Mouse (Mus musculus) midbrain, embryonic 16.5 days (tissue): ENCODE data around the gene Igf2. TPM values are rescaled to one million over a fixed set of nuclear protein-coding genes. Genes with fewer than 3 reads are reported as not detected.

Experiments
- ATAC-seq: fragments of 200-750 bp; cut with Nextera tagmentation; 2 replicates; pipeline ENCODE4 v1.8.0; 2017; ENCODE audit warnings: moderate TSS enrichment
- H3K27ac ChIP-seq: fragments of 300-500 bp; sonication (generic); 2 replicates; pipeline ENCODE4 v1.5.1; 2014; ENCODE audit warnings: mild to moderate bottlenecking, low read length, mixed read lengths
- H3K27me3 ChIP-seq: fragments of 300-500 bp; sonication (generic); 2 replicates; pipeline ENCODE4 v1.6.1; 2014; ENCODE audit warnings: low read depth, low read length, mixed read lengths; ENCODE audit not compliant: control insufficient read depth, insufficient read depth
- H3K36me3 ChIP-seq: fragments of 300-500 bp; sonication (generic); 2 replicates; pipeline ENCODE4 v1.6.1; 2014; ENCODE audit warnings: mild to moderate bottlenecking, low read length, moderate library complexity, mixed read lengths; ENCODE audit not compliant: control insufficient read depth, insufficient read depth
- H3K4me1 ChIP-seq: fragments of 300-500 bp; sonication (generic); 2 replicates; pipeline ENCODE4 v1.6.1; 2014; ENCODE audit warnings: mild to moderate bottlenecking, low read length, mixed read lengths; ENCODE audit not compliant: control insufficient read depth, insufficient read depth
- H3K4me2 ChIP-seq: fragments of 300-500 bp; sonication (generic); 2 replicates; pipeline ENCODE4 v1.6.1; 2014; ENCODE audit warnings: mild to moderate bottlenecking, low read length, mixed read lengths
- H3K4me3 ChIP-seq: fragments of 300-500 bp; sonication (generic); 2 replicates; pipeline ENCODE4 v1.5.1; 2014; ENCODE audit warnings: low read depth, mild to moderate bottlenecking, low read length, moderate library complexity, mixed read lengths
- H3K9ac ChIP-seq: fragments of 300-500 bp; sonication (generic); 2 replicates; pipeline ENCODE4 v1.6.1; 2014; ENCODE audit warnings: low read depth, low read length, mixed read lengths
- H3K9me3 ChIP-seq: fragments of 300-500 bp; sonication (generic); replicated peaks from 2 replicates; pipeline ENCODE4 v1.6.1; 2014; ENCODE audit warnings: mild to moderate bottlenecking, low read length, mixed read lengths; ENCODE audit not compliant: control insufficient read depth, poor library complexity, severe bottlenecking
- WGBS: fragments of 180-500 bp; shearing (Covaris S2); extraction: QIAGEN DNeasy Blood & Tissue Kit; methylation state at CpG from one replicate; pipeline ENCODE4 v1.1.7; 2014; 5-methylcytosine and 5-hydroxymethylcytosine counted together
- polyA plus RNA-seq: library from polyadenylated mRNA; unstranded; fragments of >200 nt; fragmentation: Nextera tagmentation; extraction: Ambion mirVana; gene quantifications from 2 replicates; pipeline ENCODE4 v1.2.1, GENCODE M21; 2015

The Igf2 gene
- polyA plus RNA-seq, 1 experiment from 2014 or later: 88.2 TPM

DNA sequence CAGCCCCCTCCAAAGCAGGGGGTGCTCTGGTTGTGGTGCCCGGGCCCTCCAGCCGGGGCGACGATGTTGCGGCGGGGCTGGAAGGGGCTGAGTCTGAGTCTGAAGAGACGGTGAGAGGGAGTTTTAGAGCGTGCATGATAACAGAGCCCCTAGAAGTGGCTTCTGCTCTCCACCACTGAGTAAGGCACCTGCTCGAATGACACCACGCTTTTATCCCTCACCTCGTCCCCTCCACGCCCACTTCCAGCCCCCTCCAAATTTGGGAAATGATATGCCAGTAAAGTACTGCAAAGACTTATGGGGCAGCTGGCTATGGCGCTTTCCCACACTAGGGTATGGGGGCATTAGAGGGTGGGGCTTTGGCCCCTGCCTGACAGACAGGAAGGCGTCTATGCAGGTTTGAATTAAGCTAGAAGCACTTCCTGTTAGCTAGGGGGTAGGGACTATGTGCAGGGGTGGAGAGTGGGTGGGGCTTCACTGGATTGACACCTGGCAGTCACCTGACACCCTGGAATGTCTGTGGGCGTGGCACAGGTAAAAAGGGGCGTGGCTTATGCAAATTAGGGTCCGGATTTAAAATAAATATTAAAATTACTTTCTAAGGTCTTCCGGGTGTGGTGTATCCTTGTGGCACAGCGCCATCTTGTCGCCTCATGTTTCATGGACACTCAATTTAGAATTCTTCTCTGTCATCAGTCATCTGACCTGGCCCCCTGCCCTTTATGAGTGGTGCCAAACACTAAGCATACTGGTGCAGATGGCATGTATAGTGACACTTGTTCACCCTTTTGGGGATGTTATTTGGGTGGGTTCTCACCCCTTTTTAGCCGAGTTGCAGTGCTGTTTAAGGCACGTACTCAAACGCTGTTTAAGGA lies 3.4 kb upstream of the Igf2 start, which contains the start of gene Gm49394:
TSS of gene Gm49394 (minus strand) at position 192 of the 875 bp plus-strand sequence.
- H3K36me3 ChIP-seq: no peaks in the 10 kb centered on the region
- no peak within 1 kb of the TSS for H3K4me2 ChIP-seq
- no peak within 1 kb of the TSS for H3K27ac ChIP-seq
- ATAC-seq: no peak
- 87% methylated on average over 23 of the region's 23 CpGs for WGBS
- no peak within 1 kb of the TSS for H3K4me3 ChIP-seq
- 0 out of 2 replicates have a peak, but pooled peaks cover 2% of the 10 kb centered on the region for H3K4me1 ChIP-seq
- H3K9ac ChIP-seq: no peak within 1 kb of the TSS
- H3K27me3 ChIP-seq: peaks cover 21% of the 10 kb centered on the region
- no peaks in the 10 kb centered on the region; the same call in 1 of the 2 replicates for H3K9me3 ChIP-seq

DNA sequence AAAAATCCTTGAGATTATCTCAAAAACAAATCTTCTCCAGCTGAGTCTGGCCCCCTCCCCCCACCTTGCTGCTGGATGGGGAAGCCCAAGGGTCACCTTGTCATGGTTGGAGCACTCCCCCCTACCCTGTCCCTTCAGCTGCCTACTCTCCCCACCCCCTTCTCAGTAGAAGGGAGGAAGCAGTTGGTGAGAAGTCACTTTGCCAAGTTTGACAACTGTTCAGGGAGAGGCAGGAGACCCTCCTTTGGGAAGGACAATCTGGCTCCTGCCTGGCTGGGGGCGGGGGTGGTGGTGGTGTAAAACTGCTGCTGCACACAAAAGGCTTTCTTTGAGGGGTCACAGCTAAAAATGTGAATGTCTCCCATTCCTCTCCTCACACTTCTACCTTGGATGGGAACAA lies 1.7 kb upstream of the Igf2 start:
- Histone ChIP-seq H3K27ac (no peak overlapping the region), H3K9me3 (no peaks in the 10 kb centered on the region; the same call in 1 of the 2 replicates), H3K4me3 (no peak overlapping the region), H3K4me2 (no peak overlapping the region), H3K4me1 (0 out of 2 replicates have a peak, but pooled peaks cover 2% of the 10 kb centered on the region), H3K36me3 (no peaks in the 10 kb centered on the region), H3K27me3 (peaks cover 31% of the 10 kb centered on the region), H3K9ac (no peak overlapping the region)
- WGBS: 90% methylated on average over 1 of the region's 1 CpGs
- ATAC-seq: no peak

DNA sequence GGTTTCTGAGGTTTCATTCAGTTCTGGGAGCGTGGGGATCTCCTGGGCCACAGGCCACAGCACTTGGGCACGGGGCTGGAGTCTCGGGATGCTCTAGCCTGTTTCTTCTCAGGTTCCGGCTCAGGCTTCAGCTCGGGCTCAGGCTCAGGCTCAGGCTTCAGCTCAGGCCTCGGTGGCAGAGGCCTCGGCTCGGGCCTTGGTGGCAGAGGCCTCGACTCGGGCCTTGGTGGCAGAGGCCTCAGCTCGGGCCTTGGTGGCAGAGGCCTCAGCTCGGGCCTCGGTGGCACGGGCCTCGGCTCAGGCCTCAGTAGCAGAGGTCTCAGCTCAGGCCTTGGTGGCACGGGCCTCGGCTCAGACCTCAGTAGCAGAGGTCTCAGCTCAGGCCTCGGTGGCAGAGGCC lies 905 bp upstream of the Igf2 start:
- H3K9ac ChIP-seq: no peak overlapping the region
- ATAC-seq: no peak
- H3K36me3 ChIP-seq: no peaks in the 10 kb centered on the region
- no peak overlapping the region for H3K4me3 ChIP-seq
- peaks cover 37% of the 10 kb centered on the region for H3K27me3 ChIP-seq
- H3K4me2 ChIP-seq: no peak overlapping the region
- WGBS: 92% methylated on average over 18 of the region's 18 CpGs
- no peaks in the 10 kb centered on the region; the same call in 1 of the 2 replicates for H3K9me3 ChIP-seq
- H3K27ac ChIP-seq: no peak overlapping the region
- 0 out of 2 replicates have a peak, but pooled peaks cover 2% of the 10 kb centered on the region for H3K4me1 ChIP-seq

DNA sequence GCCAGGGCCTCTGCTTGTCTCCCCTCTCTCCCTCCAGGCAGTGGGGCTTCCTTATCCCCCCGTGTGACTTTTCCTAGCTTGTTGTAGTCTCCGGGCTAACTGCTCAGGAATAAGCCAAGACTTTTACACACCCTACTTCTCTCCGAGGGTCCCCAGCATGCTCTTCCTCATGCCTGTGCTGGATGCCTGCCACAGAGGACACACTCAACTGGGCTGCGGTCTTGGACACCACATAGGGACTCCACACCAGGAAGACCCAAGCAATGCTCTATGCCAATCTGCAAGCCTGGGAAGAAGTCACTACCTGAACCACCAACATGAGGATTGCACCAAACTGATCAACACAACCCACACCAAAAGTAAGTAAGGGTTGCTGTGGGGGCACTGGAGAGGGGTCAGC lies 507 bp downstream of the Igf2 start:
- Histone ChIP-seq H3K4me1 (no peaks in the 10 kb centered on the region), H3K4me3 (no peak overlapping the region), H3K9me3 (no peaks in the 10 kb centered on the region; the same call in 1 of the 2 replicates), H3K9ac (no peak overlapping the region), H3K36me3 (no peaks in the 10 kb centered on the region), H3K27ac (no peak overlapping the region), H3K27me3 (peaks cover 41% of the 10 kb centered on the region), H3K4me2 (no peak overlapping the region)
- ATAC-seq: no peak
- 74% methylated on average over 4 of the region's 4 CpGs for WGBS

DNA sequence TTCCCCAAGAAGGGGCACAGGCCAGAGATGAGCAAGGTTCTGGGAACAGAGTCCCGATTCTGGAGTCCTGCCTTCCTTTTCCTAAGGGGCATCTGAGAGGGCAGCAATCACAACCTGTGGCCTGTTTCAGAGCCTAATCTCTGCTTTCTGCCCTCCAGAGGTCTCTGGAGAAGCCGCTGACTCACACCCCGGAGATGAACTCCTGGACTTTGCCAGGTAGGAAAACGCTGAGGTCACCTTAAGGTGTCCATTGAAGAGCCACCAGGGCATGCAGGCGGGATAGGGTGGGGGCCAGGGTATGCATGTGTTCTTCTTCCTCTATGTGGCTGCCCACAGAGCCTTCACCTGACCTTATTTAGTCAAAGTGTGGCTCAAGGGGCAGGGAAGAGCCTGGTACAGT lies 1.3 kb downstream of the Igf2 start:
- ATAC-seq: no peak
- H3K4me3 ChIP-seq: no peak overlapping the region
- peaks cover 46% of the 10 kb centered on the region for H3K27me3 ChIP-seq
- H3K36me3 ChIP-seq: no peaks in the 10 kb centered on the region
- 49% methylated on average over 5 of the region's 5 CpGs for WGBS
- H3K27ac ChIP-seq: no peak overlapping the region
- no peak overlapping the region for H3K4me2 ChIP-seq
- no peak overlapping the region for H3K9ac ChIP-seq
- peaks cover 4% of the 10 kb centered on the region; the same call in 1 of the 2 replicates for H3K4me1 ChIP-seq
- H3K9me3 ChIP-seq: no peaks in the 10 kb centered on the region; the same call in 1 of the 2 replicates

DNA sequence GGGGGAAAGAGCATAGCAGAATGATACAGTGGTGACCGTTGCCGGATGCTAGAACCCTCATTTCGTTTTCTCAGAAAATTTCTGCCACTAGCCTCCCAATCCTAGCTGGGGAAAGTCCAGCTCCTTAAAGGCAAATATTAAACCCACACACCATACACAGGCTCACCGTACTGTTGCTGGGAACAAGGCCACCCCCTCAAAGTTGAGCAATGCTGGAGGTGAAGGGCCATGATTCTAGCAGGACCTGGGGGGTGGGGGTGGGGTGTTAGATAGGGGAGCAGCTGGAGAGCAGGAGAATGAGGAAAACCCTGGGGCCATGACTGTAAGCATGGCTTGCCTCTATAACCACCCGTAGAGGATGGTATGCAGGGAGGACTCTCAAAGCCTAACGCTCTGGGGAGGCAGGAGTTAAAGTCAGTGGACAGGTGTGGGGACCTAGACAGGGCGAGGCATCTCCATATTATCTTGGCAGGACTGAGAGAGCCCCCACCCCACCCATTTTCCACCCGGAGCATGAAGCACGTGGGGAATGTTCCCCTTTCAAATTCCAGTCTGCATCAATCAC lies 2.1 kb downstream of the Igf2 start:
- no peak overlapping the region for H3K27ac ChIP-seq

DNA sequence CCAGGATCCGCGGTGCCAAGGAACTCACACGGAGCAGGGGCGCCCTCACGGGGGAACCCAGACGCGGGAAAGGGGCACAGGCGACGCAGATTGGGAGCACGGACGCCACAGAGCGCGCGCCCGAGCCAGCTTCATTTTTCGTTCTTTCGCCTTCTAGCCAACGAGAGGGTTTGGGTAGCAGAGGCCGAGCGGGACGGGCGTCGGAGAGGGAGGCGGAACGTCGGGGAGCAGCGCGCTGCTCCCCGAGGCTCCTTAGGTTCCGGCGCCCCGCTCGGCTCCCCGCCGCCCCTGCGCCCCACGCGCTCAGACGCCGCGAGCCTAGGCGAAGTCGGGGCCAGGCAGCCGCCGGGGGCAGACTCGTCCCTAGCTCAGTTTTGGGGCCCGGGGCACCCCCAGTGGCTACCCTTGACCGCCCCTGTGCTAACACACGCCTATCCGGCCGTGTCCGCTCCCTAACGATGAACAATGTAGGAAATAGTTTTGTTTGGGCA lies 2.6 kb downstream of the Igf2 start:
- Histone ChIP-seq H3K27ac (no peak overlapping the region), H3K4me1 (peaks cover 10% of the 10 kb centered on the region), H3K9ac (no peak overlapping the region), H3K36me3 (no peaks in the 10 kb centered on the region), H3K27me3 (peaks cover 60% of the 10 kb centered on the region), H3K4me2 (peak overlapping the region; percentile 34; the same call in 1 of the 2 replicates), H3K4me3 (peak overlapping the region; percentile 16), H3K9me3 (no peaks in the 10 kb centered on the region)
- WGBS: under 1% methylated on average over 51 of the region's 53 CpGs
- no peak for ATAC-seq

More for the DNA sequence above, 2.1 kb downstream of the Igf2 start:
- Histone ChIP-seq H3K36me3 (no peaks in the 10 kb centered on the region), H3K4me1 (peaks cover 5% of the 10 kb centered on the region), H3K27me3 (peaks cover 54% of the 10 kb centered on the region), H3K9me3 (no peaks in the 10 kb centered on the region; the same call in 1 of the 2 replicates), H3K4me3 (no peak overlapping the region), H3K9ac (no peak overlapping the region), H3K4me2 (no peak overlapping the region)
- no peak for ATAC-seq
- WGBS: 5% methylated on average over 9 of the region's 9 CpGs

DNA sequence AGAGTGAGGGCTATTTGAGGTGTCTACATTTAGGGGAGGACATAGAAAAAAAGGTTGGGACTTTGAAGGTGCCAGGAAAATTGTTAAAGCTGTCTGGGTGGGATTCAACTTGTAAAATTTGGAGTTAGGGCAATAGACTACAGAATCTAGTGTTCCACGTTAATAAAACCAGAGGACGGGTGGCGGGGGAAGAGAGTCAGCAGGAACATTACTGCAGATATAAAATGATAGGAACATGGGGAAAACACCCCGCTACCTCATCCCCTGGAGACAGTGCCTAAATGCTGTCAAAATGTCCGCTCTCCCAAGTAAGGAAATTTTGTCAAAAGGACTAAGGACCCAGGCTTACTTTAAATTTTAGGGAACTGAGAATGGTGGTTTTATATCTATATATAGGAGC lies 3.5 kb downstream of the Igf2 start:
- no peak overlapping the region for H3K4me2 ChIP-seq
- no peaks in the 10 kb centered on the region for H3K36me3 ChIP-seq
- H3K27ac ChIP-seq: no peak overlapping the region
- no peak overlapping the region for H3K4me3 ChIP-seq
- no peak for ATAC-seq
- H3K9me3 ChIP-seq: no peaks in the 10 kb centered on the region
- 8% methylated on average over 5 of the region's 5 CpGs for WGBS
- H3K9ac ChIP-seq: no peak overlapping the region
- peaks cover 18% of the 10 kb centered on the region for H3K4me1 ChIP-seq
- peaks cover 65% of the 10 kb centered on the region for H3K27me3 ChIP-seq

DNA sequence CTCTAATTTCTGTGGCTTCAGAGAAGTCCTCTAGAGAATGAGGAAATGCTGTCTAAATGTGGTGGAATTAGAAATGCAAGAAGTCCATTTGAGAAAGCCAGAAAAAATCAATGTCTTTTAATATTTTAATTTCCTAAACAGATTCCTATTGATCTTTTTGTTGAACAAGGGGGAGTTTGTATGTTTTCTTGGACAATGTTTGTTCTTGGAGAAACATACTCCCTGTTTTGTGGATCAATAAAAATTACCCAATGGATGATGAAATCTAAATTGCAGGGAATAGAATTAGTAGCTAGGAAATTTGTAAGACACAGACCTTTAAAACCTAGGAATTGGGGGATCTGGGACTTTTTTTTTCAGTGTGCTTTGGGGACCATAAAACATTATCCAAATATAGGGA lies 4.8 kb downstream of the Igf2 start:
- Histone ChIP-seq H3K9me3 (no peaks in the 10 kb centered on the region), H3K9ac (no peak overlapping the region), H3K4me2 (no peak overlapping the region), H3K27ac (no peak overlapping the region), H3K4me1 (peaks cover 18% of the 10 kb centered on the region), H3K27me3 (peaks cover 75% of the 10 kb centered on the region), H3K36me3 (no peaks in the 10 kb centered on the region), H3K4me3 (no peak overlapping the region)
- ATAC-seq: no peak
